Mouse (Mus musculus): ENCODE results near the gene Pced1b.

Gene Pced1b

DNA sequence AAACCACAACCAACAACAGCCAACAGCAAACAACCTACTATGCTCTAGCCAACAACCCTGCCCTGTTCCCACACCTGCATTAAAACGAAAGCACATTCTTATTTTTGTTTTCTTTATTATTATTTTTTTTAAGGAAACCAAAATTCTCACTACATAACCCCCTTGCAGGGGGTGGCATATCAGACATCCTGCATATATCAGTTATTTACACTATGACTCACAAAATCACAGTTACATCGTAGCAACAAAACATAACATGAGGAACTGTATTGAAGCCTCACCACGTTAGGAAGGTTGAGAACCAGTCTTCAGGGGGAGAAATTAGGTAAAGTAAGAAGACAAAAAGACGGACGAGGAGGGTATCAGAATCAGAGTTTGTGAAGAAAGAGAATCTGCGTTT, 159.2 kb downstream of the Pced1b start:
- TF ChIP-seq GATA4 (IDR thresholded peaks at IDR 0.05; ENCODE audit: insufficient replicate concordance, low read length), result no peak

DNA sequence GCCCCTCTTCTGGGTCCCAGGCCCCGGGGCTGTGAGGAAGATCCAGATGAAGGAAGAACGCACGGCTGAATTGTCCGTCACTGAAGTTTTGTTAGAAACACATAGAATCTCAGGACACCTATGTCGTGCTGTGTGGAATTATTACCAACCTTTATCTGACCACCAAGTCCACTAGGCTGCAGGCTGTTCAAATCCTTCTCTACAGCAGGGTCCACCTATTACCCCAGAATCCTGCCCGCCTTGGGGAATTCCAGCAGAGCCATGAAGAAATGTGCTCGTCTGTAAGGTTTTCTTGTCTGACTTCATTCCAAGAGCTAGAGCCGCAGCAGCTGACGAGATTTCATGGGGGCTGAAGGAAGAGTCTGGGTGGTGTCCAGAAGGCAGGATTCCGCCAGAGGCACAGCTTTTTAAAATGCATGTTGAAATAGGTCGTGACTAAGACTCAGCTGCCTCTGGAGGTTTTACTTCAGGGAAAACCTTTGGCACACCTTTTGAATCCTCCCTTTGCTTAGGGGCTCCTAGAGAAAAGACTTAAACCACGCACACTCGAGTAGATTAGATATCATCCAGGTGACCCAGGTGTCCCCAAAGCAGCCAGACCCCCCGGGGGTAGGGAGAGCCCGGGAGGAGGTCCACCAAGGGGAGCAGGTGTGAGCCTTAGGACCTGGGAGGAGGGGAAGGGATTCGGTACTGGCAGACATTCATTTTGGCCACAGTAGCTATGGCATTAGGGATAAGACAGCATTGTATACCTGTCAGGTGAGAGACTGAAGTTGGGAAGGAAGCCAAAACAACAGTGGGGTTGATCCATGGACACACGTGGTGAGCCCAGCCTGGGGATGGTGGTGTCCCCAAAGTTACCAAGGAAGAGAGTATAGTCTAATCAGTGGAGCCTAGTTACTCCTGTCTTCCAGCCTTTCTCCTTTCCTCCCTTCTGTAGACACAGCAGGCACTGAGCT, 160.9 kb downstream of the Pced1b start:
- TF ChIP-seq GATA4 (IDR thresholded peaks at IDR 0.05; ENCODE audit: insufficient replicate concordance, low read length), result no peak

DNA sequence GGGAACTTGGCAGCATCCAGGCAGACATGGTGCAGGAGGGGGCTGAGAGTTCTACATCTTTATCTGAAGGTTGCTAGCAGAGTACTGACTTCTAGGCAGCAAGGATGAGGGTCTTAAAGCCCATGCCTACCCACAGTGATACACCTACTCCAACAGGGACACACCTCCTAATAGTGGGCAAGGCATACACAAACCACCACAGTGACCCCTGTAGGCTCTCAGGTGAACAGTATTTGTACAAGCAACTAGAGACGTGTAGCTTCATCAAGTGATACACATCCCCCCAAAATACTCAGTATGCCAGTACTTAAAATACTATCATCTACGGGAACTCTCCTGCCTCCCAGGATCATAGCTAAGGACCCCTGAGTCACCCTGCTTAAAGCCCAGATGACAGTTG, 164.2 kb downstream of the Pced1b start:
- no peak for TF ChIP-seq GATA4 (IDR thresholded peaks at IDR 0.05; ENCODE audit: insufficient replicate concordance, low read length)

DNA sequence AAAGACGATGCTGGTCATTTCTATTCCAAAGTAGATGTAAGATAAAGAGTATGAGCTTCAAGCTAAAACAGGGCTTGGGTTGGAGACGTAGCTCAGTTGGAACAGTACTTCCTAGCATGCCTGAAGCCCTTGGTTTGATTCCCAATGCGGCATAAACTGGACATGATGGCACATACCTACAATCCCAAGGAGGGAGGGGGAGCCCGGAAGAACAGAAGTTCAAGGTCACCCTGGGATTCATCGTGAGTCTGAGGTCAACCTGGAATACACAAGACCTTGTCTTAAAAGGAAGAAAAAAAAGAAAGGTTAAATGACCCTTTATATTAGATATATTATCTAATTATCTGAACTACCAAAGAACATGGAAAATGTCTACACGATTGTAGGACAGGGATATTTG, 164.8 kb downstream of the Pced1b start:
- no peak for TF ChIP-seq GATA4 (IDR thresholded peaks at IDR 0.05; ENCODE audit: insufficient replicate concordance, low read length)

DNA sequence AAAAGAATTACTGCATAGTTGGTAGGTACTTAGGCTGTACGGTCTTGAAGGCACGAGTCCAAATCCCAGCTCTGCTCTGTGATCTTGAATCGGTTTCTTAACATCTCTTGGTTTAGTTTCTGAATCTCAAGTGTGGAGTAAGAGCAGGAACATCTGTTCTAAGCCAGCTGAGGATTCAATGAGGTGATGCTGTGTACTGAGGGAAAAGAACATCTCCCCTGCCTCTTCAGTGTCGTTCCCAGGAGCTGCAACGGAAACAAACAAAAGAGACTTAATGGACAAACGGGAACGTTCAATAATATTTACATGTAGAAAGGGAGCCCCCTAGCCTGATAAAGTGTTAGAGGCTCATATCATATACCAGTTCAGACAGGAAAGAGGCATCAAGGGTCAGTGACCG, 165.4 kb downstream of the Pced1b start:
- no peak for TF ChIP-seq GATA4 (IDR thresholded peaks at IDR 0.05; ENCODE audit: insufficient replicate concordance, low read length)

DNA sequence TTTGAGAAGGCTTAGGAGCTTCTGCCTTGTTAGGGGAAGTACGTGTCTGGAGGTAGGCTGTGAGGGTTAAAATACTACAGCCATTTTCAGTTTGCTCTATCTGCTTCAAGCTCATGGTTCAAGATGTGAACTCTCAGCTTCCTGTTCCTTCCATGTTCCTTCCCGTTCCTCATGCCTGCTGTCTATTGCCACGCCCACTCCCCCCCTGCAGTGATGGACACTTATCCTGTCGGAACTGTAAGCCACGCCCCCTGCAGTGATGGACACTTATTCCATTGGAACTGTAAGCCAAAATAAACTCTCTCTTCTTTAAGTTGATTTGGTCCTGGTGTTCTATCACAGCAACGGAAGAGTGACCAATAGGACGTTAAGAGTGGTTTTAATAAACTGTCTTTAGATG, 166.0 kb downstream of the Pced1b start:
- TF ChIP-seq GATA4 (IDR thresholded peaks at IDR 0.05; ENCODE audit: insufficient replicate concordance, low read length), result no peak

DNA sequence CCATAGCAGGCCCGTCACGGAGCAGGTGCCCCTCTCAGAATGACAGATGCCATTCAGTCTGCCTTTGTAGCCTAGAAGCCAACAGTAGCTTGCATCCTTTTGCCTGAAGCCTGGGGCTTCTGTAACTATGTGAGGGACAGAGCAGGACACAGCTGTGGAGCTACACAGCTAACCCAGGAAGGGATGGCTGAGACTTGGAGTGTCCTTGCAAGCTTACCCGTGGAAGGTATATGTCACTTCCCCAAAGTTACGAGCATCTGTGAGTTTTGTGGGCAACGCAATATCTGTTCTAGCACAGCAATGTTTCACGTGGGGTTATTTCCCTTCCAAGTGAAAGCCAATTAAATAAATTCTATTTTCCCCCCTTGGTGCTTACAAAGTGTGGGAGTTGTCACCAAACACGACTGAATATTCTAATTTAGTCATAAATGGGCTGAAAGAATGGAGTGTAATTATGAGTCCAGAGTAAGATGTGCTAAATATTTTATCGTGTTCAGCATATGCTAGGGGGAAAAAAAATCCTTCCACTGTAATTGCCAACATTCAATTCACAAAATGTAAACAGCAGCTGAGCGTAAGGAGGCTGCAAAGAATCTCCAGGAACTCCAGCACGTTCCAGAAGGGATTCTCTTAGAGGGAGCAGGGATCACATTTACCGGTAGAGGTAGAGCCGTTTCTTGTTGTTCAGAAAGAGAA, 168.0 kb downstream of the Pced1b start:
- TF ChIP-seq GATA4 (IDR thresholded peaks at IDR 0.05; ENCODE audit: insufficient replicate concordance, low read length), result no peak

DNA sequence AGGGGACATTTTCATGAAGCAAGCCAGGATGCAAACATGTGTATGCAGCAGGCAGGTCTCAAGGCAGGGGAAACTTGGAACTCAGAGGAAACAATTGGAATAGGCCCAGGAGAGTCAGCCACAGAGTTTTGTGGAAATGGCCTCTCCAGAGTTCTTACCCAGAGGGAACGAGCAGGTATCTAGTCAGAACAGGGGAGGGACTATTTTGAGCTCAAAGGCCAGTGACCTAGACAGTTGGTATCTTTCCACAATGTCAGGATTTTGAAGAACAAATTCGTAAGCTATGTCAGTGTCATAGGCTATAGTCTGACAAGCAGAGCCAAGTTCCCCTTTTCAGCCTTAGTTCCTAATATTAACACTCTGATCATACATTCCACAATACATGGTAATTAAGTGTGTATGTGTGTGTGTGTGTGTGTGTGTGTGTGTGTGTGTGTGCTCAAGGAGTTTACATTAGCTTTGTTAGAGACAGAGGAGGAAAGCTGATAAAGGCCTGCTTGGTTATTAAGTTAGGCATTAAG, 168.6 kb downstream of the Pced1b start:
- TF ChIP-seq GATA4 (IDR thresholded peaks at IDR 0.05; ENCODE audit: insufficient replicate concordance, low read length), result no peak

DNA sequence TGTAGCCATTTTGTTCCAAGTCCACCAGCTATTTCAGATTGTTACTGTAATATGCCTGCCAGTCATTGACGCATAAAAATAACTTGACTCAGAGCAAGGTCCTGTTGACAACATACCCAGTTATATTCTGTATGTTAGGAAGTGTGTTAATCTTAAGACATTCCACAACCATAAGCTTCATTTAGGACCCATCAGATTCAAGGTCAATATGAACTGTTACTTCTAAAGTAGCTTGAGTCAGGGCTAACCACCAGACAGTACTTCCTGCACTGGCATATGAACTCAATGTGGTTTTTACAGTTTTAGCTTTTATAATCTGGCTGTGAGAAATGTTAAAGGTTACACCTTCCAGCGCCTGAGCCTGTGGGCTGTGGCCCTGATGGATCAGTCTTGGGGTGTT, 173.4 kb downstream of the Pced1b start:
- no peak for TF ChIP-seq GATA4 (IDR thresholded peaks at IDR 0.05; ENCODE audit: insufficient replicate concordance, low read length)

DNA sequence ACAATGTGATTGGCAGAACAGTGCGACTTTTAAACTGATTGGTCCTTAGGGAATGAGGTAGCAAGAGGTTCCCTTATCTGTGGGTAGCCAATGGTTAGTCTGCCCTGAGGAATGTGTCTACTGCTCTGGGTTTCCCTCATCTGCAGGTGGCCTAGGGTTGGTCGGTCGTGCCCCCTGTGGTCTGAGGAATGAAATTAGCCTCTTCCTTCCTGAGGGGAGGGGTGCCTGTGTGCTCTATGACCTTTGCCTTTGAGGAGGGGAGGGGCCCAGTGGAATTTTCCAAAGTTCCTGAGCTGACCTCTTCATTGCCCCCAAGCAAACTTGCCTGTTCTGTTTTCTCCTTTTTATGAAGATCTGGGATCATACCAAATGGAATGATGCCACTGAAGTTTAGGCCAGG, 174.6 kb downstream of the Pced1b start:
- no peak for TF ChIP-seq GATA4 (IDR thresholded peaks at IDR 0.05; ENCODE audit: insufficient replicate concordance, low read length)

DNA sequence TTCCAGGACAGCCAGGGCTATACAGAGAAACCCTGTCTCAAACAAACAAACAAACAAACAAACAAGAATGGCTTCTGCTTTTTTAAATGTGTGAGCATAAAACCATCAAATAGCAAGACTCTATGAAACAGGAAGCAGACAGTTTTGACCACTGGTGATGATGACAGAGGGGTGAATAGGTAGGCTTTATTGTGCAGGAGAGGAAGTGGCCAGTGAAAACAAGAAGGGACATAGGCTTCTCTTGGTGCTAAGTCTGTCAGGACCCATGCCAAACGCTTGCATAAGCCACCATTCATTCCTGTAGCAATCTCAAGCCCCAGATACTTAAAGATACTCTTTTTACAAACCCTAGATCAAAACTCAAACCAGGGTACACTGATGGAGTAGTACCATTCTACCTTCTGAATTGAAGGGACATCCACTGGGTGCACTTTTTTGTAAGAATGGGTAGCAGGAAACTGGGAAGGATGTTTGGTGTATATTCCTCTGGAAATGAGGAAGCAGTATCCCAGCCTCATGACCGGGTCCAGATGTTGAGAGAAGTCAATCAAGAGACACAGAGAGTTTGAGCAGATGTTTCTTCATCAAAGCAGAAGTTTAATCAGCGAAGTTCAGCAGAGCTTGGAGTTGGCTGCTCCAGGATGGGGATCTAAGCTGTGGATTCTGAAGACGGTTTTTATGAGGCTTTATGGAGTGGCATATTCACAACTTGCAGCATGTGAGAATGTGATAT, 175.5 kb downstream of the Pced1b start:
- no peak for TF ChIP-seq GATA4 (IDR thresholded peaks at IDR 0.05; ENCODE audit: insufficient replicate concordance, low read length)

DNA sequence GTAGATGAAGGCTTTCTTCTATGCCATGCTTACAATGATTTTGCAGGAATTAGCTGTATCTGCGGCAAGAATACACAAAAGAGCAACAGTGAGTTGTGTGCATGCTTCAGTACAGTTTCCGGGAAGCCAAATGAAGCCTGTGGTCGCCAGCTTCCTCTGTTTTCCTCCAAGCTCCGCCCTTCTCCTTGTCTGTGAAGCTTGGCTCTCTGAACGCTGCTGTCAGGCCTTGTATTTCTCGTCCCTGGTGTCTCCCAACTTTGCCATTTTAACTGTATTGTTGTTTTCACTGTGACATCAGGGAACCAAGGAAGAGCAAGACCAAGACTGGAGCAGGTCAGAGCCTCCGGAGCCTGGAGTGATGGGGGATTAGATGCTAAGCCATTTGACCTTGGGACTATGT, 177.5 kb downstream of the Pced1b start:
- no peak for TF ChIP-seq GATA4 (IDR thresholded peaks at IDR 0.05; ENCODE audit: insufficient replicate concordance, low read length)

DNA sequence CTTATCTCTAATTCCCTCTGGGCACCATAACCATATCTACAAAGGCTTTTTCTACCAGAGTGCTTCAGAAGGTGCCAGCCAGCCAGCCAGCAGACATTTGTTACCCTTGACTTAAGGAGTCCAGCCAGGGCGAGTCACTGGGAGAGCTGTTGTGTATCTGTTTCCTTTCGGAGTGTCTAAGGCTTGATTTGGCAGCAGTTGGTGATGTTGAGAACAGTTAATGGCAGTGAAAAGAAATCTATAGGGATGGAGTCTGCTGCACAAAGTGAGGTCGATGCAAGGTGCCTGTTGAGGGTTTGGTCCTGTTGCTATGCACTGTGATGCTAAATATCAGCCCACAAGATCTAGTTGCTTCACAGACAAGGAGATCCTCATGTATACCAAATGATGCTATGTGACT, 178.1 kb downstream of the Pced1b start:
- TF ChIP-seq GATA4 (IDR thresholded peaks at IDR 0.05; ENCODE audit: insufficient replicate concordance, low read length), result no peak

DNA sequence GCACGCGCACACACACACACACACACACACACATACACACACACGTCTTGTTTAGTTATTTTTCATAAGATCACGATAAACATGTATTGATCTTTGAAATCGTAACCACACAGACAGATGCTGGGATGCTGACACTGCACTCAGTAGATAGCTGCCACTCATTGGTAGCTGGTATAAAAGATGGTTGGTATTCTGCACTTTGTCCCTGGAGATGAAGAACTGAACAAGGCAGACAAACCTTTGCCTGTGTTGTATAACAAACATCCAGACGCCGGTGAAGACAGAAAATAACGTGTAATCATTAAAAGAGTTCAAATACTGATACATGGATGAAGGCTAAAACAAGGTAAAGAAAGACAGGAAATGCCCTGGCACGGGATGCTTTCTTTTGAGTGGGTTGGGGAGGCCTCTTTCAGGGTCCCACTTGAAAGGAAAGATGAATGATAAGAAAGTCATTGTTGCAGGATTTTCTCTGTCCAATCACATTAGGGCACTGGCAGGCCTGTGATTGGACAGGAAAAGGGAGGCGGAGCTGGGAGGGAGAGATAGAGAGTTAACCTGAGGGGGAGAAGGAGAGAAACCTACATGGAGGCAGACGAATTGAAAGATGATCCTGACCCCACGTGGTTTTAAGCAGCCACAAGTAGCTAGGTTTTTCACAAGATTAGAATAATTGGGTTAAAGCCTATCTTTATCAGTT, 182.4 kb downstream of the Pced1b start:
- no peak for TF ChIP-seq GATA4 (IDR thresholded peaks at IDR 0.05; ENCODE audit: insufficient replicate concordance, low read length)

DNA sequence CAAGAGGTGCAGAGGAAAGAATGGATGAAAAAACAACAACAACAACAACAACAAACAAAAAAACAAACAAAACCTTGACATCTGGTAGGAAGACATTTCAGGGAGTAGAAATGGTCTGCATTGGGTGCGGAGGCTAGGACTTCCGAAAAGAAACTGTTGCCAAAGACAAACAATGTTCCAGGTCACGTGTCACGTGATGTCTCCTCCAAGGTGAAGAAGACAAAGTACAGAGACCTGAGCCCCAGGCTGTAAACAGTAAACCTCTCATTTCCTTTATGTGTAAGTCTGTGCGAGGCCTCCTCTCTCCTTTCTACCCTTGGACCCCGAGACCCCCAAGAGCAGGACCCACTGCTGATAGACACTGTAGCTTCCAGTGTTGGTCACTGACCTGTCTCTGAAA, 184.6 kb downstream of the Pced1b start:
- no peak for TF ChIP-seq GATA4 (IDR thresholded peaks at IDR 0.05; ENCODE audit: insufficient replicate concordance, low read length)
